Mouse (Mus musculus): Measurements from ENCODE around the gene Gimd1. TPM values are rescaled to one million over a fixed set of nuclear protein-coding genes. Genes with fewer than 3 reads are reported as not detected.

Gene Gimd1
- not detected in 2 replicates for polyA plus RNA-seq (2015; fragmentation: Nextera tagmentation; extraction: Ambion mirVana)

GRCm38 (mm10) chr3:132629601-132630239 is at the start of gene Gimd1:
Gene Gimd1, plus strand, starts transcription at chr3:132629820.
- ATAC-seq (ENCODE audit: low FRiP score, low read depth) = no peak
- H3K27me3 ChIP-seq = no peaks in the 10 kb centered on the region
- WGBS = 87% methylated on average over 11 of the region's 11 CpGs
- no peaks in the 10 kb centered on the region for H3K36me3 ChIP-seq
- H3K9me3 ChIP-seq = no peaks in the 10 kb centered on the region
- no peak within 1 kb of the TSS for H3K9ac ChIP-seq
- H3K27ac ChIP-seq = no peak within 1 kb of the TSS
- H3K4me1 ChIP-seq = no peaks in the 10 kb centered on the region; the same call in 1 of the 2 replicates
- no peak within 1 kb of the TSS for H3K4me2 ChIP-seq (replicated peaks)
- no peak within 1 kb of the TSS for H3K4me3 ChIP-seq

DNA sequence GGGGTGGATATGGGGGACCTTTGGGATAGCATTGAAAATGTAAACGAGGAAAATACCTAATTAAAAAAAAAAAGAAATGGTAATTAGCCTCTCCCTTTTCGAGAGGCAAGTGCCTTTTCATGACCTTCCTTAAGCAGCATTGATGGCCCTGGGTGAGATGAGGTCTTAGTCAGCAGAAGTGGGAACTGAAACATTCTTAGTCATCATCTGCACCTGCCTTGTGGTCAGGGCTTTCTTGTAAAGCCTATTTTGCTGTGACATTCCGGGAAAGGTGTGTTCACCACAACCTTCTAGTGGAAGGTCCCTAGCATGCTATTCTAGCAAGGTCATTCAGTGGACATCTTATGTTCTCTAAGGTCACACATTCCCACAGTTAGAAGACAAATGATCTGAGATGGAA is 48.4 kb upstream of the Gimd1 start:
- Histone ChIP-seq H3K4me3 (no peak overlapping the region), H3K9ac (no peak overlapping the region), H3K27me3 (no peaks in the 10 kb centered on the region), H3K4me1 (peaks cover 13% of the 10 kb centered on the region; the same call in 1 of the 2 replicates), H3K9me3 (no peaks in the 10 kb centered on the region), H3K27ac (no peak overlapping the region), H3K4me2 (replicated peaks) (no peak overlapping the region), H3K36me3 (no peaks in the 10 kb centered on the region)
- ATAC-seq (ENCODE audit: low FRiP score, low read depth) = no peak
- WGBS = 68% methylated on average over 3 of the region's 3 CpGs

DNA sequence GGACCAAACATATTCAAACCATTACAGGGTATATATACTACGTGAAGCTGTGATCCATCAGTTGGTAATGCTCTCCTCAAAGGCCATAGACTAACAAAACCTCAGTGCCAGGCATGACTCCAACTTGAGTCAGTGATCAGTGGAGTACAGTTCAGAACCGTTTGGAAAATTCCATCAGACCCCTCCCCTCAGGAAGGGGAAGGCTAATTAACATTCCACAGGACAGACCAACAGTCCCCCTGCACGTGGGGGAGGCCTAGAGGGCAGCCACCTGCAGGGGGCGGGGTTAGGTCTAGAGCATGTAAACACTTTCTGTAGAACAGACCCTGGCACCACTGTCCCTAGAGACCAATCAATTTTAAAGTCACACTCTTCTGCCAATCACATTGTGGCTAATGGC is 47.3 kb upstream of the Gimd1 start:
- H3K4me1 ChIP-seq = peaks cover 10% of the 10 kb centered on the region; the same call in 1 of the 2 replicates
- H3K9me3 ChIP-seq = no peaks in the 10 kb centered on the region
- 27% methylated on average over 4 of the region's 4 CpGs for WGBS
- no peaks in the 10 kb centered on the region for H3K36me3 ChIP-seq
- no peak overlapping the region for H3K4me2 ChIP-seq (replicated peaks)
- H3K27me3 ChIP-seq = no peaks in the 10 kb centered on the region
- no peak overlapping the region for H3K4me3 ChIP-seq
- no peak overlapping the region for H3K27ac ChIP-seq
- H3K9ac ChIP-seq = no peak overlapping the region
- ATAC-seq (ENCODE audit: low FRiP score, low read depth) = peak; percentile 73

DNA sequence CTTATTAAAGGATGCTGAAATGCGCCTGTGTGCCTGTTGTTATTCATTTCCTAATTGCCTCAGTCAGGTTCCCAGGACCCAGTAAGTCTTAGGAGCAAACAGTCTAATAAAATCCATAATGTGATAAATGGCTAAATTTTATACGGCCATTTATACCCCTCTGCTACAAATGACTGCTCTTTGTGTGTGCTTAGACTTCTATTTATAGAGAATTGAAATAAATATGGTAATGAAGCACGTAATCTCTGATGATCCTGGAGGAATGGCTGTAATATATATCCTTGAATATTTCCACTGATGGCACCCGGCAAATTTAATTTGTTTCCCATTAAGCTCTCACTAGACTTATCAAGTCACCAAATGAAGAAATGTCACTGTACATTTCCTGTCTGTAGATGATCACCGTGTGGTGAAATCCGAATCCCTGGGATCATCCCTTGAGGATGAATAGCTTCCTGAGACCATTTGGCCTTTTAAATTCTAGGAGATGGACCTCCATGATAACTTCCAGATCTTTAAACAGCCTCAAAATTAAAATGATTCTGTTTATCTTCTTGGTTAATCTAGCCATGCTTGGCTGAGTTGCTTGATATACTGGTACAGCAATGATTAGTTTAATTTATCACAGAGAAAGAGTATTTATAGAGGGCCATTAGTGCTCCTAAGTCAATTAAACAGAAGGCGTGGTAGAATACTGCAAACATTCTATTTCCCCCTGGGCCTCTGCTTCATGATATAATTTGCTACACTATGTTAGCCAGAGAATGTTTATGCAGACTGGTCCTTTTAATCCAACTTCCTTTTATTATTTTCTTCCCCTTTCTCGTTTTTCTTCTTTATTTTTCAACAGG is 44.3 kb upstream of the Gimd1 start:
- H3K9me3 ChIP-seq = no peaks in the 10 kb centered on the region
- no peak for ATAC-seq (ENCODE audit: low FRiP score, low read depth)
- 59% methylated on average over 8 of the region's 8 CpGs for WGBS
- H3K36me3 ChIP-seq = no peaks in the 10 kb centered on the region
- no peak overlapping the region for H3K27ac ChIP-seq
- H3K4me1 ChIP-seq = peaks cover 23% of the 10 kb centered on the region
- H3K9ac ChIP-seq = no peak overlapping the region
- peaks cover 2% of the 10 kb centered on the region; the same call in 1 of the 2 replicates for H3K27me3 ChIP-seq
- H3K4me3 ChIP-seq = no peak overlapping the region
- H3K4me2 ChIP-seq (replicated peaks) = no peak overlapping the region

- Histone ChIP-seq H3K4me3 (no peak overlapping the region), H3K27me3 (peaks cover 2% of the 10 kb centered on the region; the same call in 1 of the 2 replicates), H3K9ac (no peak overlapping the region), H3K4me1 (peaks cover 14% of the 10 kb centered on the region), H3K36me3 (no peaks in the 10 kb centered on the region), H3K4me2 (replicated peaks) (no peak overlapping the region), H3K9me3 (no peaks in the 10 kb centered on the region), H3K27ac (no peak overlapping the region)
- ATAC-seq (ENCODE audit: low FRiP score, low read depth) = no peak
- 51% methylated on average over 1 of the region's 1 CpGs for WGBS
Observed at GRCm38 (mm10) chr3:132588146-132588545, 41.5 kb upstream of the Gimd1 start.

DNA sequence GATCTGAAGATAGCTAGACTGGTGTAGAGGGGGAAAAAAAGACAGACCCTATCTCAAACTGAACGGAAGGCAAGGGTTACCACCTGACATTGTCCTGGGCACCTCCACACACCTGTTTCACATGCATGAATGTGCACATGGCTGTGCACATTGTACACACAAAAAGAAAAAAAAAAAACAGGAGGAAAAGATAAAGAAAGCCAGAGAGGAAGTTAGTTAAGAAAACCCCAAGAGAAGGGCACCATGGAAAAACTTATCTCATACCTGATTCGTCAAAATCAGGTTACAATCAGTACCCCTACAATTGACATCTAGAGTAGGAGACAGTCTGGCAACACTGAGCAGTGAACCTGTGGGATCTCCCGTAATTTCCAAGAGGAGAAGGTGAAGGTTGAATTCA is 39.6 kb upstream of the Gimd1 start:
- Histone ChIP-seq H3K27ac (peak overlapping the region; percentile 72; the same call in 1 of the 2 replicates), H3K4me1 (peaks cover 14% of the 10 kb centered on the region), H3K27me3 (peaks cover 2% of the 10 kb centered on the region; the same call in 1 of the 2 replicates), H3K4me3 (no peak overlapping the region), H3K36me3 (no peaks in the 10 kb centered on the region), H3K4me2 (replicated peaks) (no peak overlapping the region), H3K9me3 (no peaks in the 10 kb centered on the region), H3K9ac (no peak overlapping the region)
- ATAC-seq (ENCODE audit: low FRiP score, low read depth) = no peak
- WGBS = 56% methylated on average over 3 of the region's 3 CpGs

DNA sequence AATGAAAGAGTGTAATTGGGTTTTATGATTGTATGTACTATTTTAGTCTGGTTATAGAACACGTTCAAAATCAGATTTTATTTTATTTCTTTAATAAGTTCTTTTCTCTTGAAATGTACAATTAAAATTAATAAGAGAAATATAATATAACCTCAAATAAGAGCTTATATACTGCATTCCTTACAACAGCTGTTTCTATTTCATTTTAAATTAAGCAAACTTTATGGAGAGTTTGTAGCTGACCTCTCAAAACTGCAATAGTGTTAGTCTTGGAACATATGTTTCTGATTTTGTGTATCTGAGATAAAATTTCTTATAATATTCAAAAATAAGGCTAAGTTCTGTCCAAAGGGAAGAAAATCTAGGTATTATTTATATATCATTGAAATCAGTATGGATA is 39.0 kb upstream of the Gimd1 start:
- H3K27me3 ChIP-seq = peaks cover 2% of the 10 kb centered on the region; the same call in 1 of the 2 replicates
- no peak overlapping the region for H3K4me2 ChIP-seq (replicated peaks)
- H3K9me3 ChIP-seq = no peaks in the 10 kb centered on the region
- H3K9ac ChIP-seq = no peak overlapping the region
- peak; percentile 78; the same call in 1 of the 2 replicates for ATAC-seq (ENCODE audit: low FRiP score, low read depth)
- no peak overlapping the region for H3K27ac ChIP-seq
- no peak overlapping the region for H3K4me3 ChIP-seq
- no peaks in the 10 kb centered on the region for H3K36me3 ChIP-seq
- 30% methylated on average over 1 of the region's 1 CpGs for WGBS
- H3K4me1 ChIP-seq = peaks cover 14% of the 10 kb centered on the region

- Histone ChIP-seq H3K27ac (no peak overlapping the region), H3K27me3 (no peaks in the 10 kb centered on the region), H3K4me1 (no peaks in the 10 kb centered on the region; the same call in 1 of the 2 replicates), H3K4me3 (no peak overlapping the region), H3K9ac (no peak overlapping the region), H3K4me2 (replicated peaks) (no peak overlapping the region), H3K9me3 (no peaks in the 10 kb centered on the region), H3K36me3 (no peaks in the 10 kb centered on the region)
- ATAC-seq (ENCODE audit: low FRiP score, low read depth) = no peak
- WGBS = 43% methylated on average over 8 of the region's 8 CpGs
Observed at GRCm38 (mm10) chr3:132628741-132629140, 879 bp upstream of the Gimd1 start.

- Histone ChIP-seq H3K27ac (no peak overlapping the region), H3K9me3 (no peaks in the 10 kb centered on the region), H3K9ac (no peak overlapping the region), H3K4me3 (no peak overlapping the region), H3K36me3 (no peaks in the 10 kb centered on the region), H3K27me3 (no peaks in the 10 kb centered on the region), H3K4me1 (no peaks in the 10 kb centered on the region; the same call in 1 of the 2 replicates), H3K4me2 (replicated peaks) (no peak overlapping the region)
- WGBS = 76% methylated on average over 2 of the region's 2 CpGs
- no peak for ATAC-seq (ENCODE audit: low FRiP score, low read depth)
Observed at GRCm38 (mm10) chr3:132633261-132633660, 3.6 kb downstream of the Gimd1 start.

DNA sequence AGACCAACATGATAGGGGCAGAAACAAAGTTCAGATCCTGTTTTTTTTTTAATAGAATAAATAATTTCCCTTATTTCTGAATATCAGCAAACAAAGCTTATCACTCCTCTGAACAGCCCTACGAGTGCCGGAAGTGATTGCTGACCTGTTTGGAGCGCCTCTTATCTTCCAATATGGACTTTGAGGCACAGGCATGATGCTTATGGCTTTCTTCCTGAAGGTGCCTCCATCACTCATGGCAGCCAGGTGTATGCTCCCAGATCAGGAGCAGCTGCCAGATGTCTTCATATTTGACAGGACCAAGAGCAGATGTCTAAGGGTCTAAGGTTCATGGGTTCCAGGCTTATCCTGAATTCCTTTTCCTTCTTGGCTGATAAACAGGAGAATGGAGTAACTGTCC is 7.5 kb downstream of the Gimd1 start:
- Histone ChIP-seq H3K4me2 (replicated peaks) (no peak overlapping the region), H3K27me3 (no peaks in the 10 kb centered on the region), H3K36me3 (no peaks in the 10 kb centered on the region), H3K9ac (no peak overlapping the region), H3K27ac (no peak overlapping the region), H3K9me3 (no peaks in the 10 kb centered on the region), H3K4me1 (no peaks in the 10 kb centered on the region), H3K4me3 (no peak overlapping the region)
- no peak for ATAC-seq (ENCODE audit: low FRiP score, low read depth)
- 90% methylated on average over 3 of the region's 3 CpGs for WGBS

GRCm38 (mm10) chr3:132644071-132644470 is 14.5 kb downstream of the Gimd1 start:
- Histone ChIP-seq H3K27ac (no peak overlapping the region), H3K4me1 (no peaks in the 10 kb centered on the region), H3K4me2 (replicated peaks) (no peak overlapping the region), H3K27me3 (no peaks in the 10 kb centered on the region), H3K36me3 (no peaks in the 10 kb centered on the region), H3K4me3 (no peak overlapping the region), H3K9ac (no peak overlapping the region), H3K9me3 (no peaks in the 10 kb centered on the region)
- 82% methylated on average over 4 of the region's 4 CpGs for WGBS
- no peak for ATAC-seq (ENCODE audit: low FRiP score, low read depth)

DNA sequence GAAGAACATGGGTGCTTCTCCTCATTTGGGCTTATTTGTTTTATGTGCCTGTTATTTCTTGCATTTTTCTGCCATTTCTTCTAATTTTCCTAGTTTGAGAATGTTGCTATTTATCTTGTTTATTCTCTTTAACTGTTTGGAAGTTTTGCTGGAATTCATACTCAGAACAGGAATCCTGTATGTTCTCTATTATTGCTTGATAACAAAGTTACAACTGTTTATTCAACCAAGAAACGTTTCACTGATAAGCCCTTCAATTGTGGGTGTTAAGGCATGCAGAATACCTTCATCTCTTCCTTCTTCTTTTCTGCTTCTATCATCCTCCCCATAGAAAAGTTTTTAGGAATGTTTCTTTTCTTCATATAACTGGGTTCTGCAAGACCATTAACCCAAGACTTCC is 17.2 kb downstream of the Gimd1 start:
- Histone ChIP-seq H3K9me3 (no peaks in the 10 kb centered on the region), H3K4me2 (replicated peaks) (no peak overlapping the region), H3K4me3 (no peak overlapping the region), H3K36me3 (no peaks in the 10 kb centered on the region), H3K27ac (no peak overlapping the region), H3K27me3 (no peaks in the 10 kb centered on the region), H3K9ac (no peak overlapping the region), H3K4me1 (no peaks in the 10 kb centered on the region)
- 56% methylated on average over 1 of the region's 1 CpGs for WGBS
- no peak for ATAC-seq (ENCODE audit: low FRiP score, low read depth)
